Mouse (Mus musculus): ENCODE measurements at regions not wholly inside any gene's neighbourhood (a gene's known extent, or its start where the extent isn't known, plus 50 kb on each side); places are given as distances from the start of the nearest gene placed in this dataset.

GRCm38 (mm10) chr14:72942571-72942970 lies 106.3 kb downstream of the Cysltr2 start:
- no peak for TF ChIP-seq CTCF (conservative IDR thresholded peaks at IDR 0.05; ENCODE audit: insufficient read depth, insufficient read length, low read depth, low read length)
- no peak for TF ChIP-seq POLR2A (IDR thresholded peaks at IDR 0.05; ENCODE audit: low read depth, low read length)
- Histone ChIP-seq H3K27me3 (replicated peaks; ENCODE audit: control insufficient read depth, insufficient read depth, low read length) (no peaks in the 10 kb centered on the region), H3K4me1 (ENCODE audit: control insufficient read depth, insufficient read depth, low read length) (no peaks in the 10 kb centered on the region), H3K4me3 (ENCODE audit: insufficient read depth, low read depth, low read length) (no peak overlapping the region), H3K27ac (ENCODE audit: insufficient read depth, low read depth, low read length) (no peak overlapping the region), H3K36me3 (ENCODE audit: control insufficient read depth, insufficient read depth, low read length) (no peaks in the 10 kb centered on the region)
- 94% methylated on average over 2 of the region's 2 CpGs for WGBS
- DNase-seq = no peak

DNA sequence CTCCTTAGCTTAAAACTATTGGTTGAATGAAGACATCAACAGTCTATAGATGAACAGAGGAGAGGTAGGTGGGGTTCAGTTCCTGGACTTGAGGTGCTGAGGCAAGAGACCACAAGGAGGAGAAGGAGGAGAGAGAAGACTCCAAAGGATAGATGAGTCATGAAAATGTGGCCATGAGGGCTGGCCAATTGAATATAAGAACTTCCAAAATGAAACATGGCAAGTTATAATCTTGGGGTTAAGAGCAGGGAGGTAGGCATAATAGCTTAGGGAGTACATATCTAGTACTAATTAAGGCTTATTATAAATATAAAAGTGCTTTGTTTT lies 109.9 kb downstream of the Cysltr2 start:
- no peaks in the 10 kb centered on the region for H3K36me3 ChIP-seq (ENCODE audit: control insufficient read depth, insufficient read depth, low read length)
- no peaks in the 10 kb centered on the region for H3K4me1 ChIP-seq (ENCODE audit: control insufficient read depth, insufficient read depth, low read length)
- no peak for TF ChIP-seq POLR2A (IDR thresholded peaks at IDR 0.05; ENCODE audit: low read depth, low read length)
- TF ChIP-seq CTCF (conservative IDR thresholded peaks at IDR 0.05; ENCODE audit: insufficient read depth, insufficient read length, low read depth, low read length) = no peak
- H3K27ac ChIP-seq (ENCODE audit: insufficient read depth, low read depth, low read length) = no peak overlapping the region
- DNase-seq = no peak
- no peak overlapping the region for H3K4me3 ChIP-seq (ENCODE audit: insufficient read depth, low read depth, low read length)
- H3K27me3 ChIP-seq (replicated peaks; ENCODE audit: control insufficient read depth, insufficient read depth, low read length) = no peaks in the 10 kb centered on the region

GRCm38 (mm10) chr14:72938382-72939066 lies 110.4 kb downstream of the Cysltr2 start:
- DNase-seq = no peak
- no peak overlapping the region for H3K4me3 ChIP-seq (ENCODE audit: insufficient read depth, low read depth, low read length)
- TF ChIP-seq CTCF (conservative IDR thresholded peaks at IDR 0.05; ENCODE audit: insufficient read depth, insufficient read length, low read depth, low read length) (no peak), POLR2A (IDR thresholded peaks at IDR 0.05; ENCODE audit: low read depth, low read length) (no peak)
- H3K36me3 ChIP-seq (ENCODE audit: control insufficient read depth, insufficient read depth, low read length) = no peaks in the 10 kb centered on the region
- no peaks in the 10 kb centered on the region for H3K4me1 ChIP-seq (ENCODE audit: control insufficient read depth, insufficient read depth, low read length)
- no peak overlapping the region for H3K27ac ChIP-seq (ENCODE audit: insufficient read depth, low read depth, low read length)
- no peaks in the 10 kb centered on the region for H3K27me3 ChIP-seq (replicated peaks; ENCODE audit: control insufficient read depth, insufficient read depth, low read length)

DNA sequence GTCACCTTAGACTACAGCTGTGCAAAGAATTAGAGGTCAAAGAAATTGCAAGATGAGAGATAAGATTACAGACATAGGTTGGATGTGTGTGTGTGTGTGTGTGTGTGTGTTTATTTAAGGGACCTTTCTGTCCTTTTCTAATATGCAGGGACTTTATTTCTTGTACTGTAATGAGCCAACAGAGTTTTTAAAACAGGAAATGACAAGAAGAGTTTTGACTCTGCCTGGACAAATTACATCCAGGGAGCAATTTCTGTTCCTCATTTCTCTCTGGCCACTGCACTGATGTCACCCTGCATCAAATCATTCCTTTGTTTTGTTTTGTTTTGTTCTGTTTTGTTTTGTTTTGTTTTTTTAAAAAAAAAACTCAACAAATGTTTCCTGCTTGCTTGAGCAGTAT lies 115.3 kb downstream of the Cysltr2 start:
- Histone ChIP-seq H3K27me3 (replicated peaks; ENCODE audit: control insufficient read depth, insufficient read depth, low read length) (no peaks in the 10 kb centered on the region), H3K27ac (ENCODE audit: insufficient read depth, low read depth, low read length) (no peak overlapping the region), H3K4me3 (ENCODE audit: insufficient read depth, low read depth, low read length) (no peak overlapping the region), H3K36me3 (ENCODE audit: control insufficient read depth, insufficient read depth, low read length) (no peaks in the 10 kb centered on the region), H3K4me1 (ENCODE audit: control insufficient read depth, insufficient read depth, low read length) (no peaks in the 10 kb centered on the region)
- TF ChIP-seq CTCF (conservative IDR thresholded peaks at IDR 0.05; ENCODE audit: insufficient read depth, insufficient read length, low read depth, low read length) (no peak), POLR2A (IDR thresholded peaks at IDR 0.05; ENCODE audit: low read depth, low read length) (no peak)
- DNase-seq = no peak

GRCm38 (mm10) chr14:72932296-72932695 lies 116.6 kb downstream of the Cysltr2 start:
- DNase-seq = no peak
- TF ChIP-seq CTCF (conservative IDR thresholded peaks at IDR 0.05; ENCODE audit: insufficient read depth, insufficient read length, low read depth, low read length) = no peak
- TF ChIP-seq POLR2A (IDR thresholded peaks at IDR 0.05; ENCODE audit: low read depth, low read length) = no peak
- H3K4me3 ChIP-seq (ENCODE audit: insufficient read depth, low read depth, low read length) = no peak overlapping the region
- H3K27me3 ChIP-seq (replicated peaks; ENCODE audit: control insufficient read depth, insufficient read depth, low read length) = no peaks in the 10 kb centered on the region
- no peaks in the 10 kb centered on the region for H3K36me3 ChIP-seq (ENCODE audit: control insufficient read depth, insufficient read depth, low read length)
- H3K4me1 ChIP-seq (ENCODE audit: control insufficient read depth, insufficient read depth, low read length) = no peaks in the 10 kb centered on the region
- WGBS = 65% methylated on average over 9 of the region's 9 CpGs
- no peak overlapping the region for H3K27ac ChIP-seq (ENCODE audit: insufficient read depth, low read depth, low read length)

GRCm38 (mm10) chr14:72901171-72901926 lies 147.6 kb downstream of the Cysltr2 start:
- 75% methylated on average over 11 of the region's 11 CpGs for WGBS
- Histone ChIP-seq H3K27ac (ENCODE audit: insufficient read depth, low read depth, low read length) (no peak overlapping the region), H3K36me3 (ENCODE audit: control insufficient read depth, insufficient read depth, low read length) (no peaks in the 10 kb centered on the region), H3K27me3 (replicated peaks; ENCODE audit: control insufficient read depth, insufficient read depth, low read length) (no peaks in the 10 kb centered on the region), H3K4me1 (ENCODE audit: control insufficient read depth, insufficient read depth, low read length) (no peaks in the 10 kb centered on the region), H3K4me3 (ENCODE audit: insufficient read depth, low read depth, low read length) (no peak overlapping the region)
- DNase-seq = no peak
- TF ChIP-seq CTCF (conservative IDR thresholded peaks at IDR 0.05; ENCODE audit: insufficient read depth, insufficient read length, low read depth, low read length) (no peak), POLR2A (IDR thresholded peaks at IDR 0.05; ENCODE audit: low read depth, low read length) (no peak)

GRCm38 (mm10) chr14:72899630-72900029 lies 149.3 kb downstream of the Cysltr2 start:
- no peaks in the 10 kb centered on the region for H3K27me3 ChIP-seq (replicated peaks; ENCODE audit: control insufficient read depth, insufficient read depth, low read length)
- DNase-seq = no peak
- 92% methylated on average over 4 of the region's 4 CpGs for WGBS
- no peak overlapping the region for H3K27ac ChIP-seq (ENCODE audit: insufficient read depth, low read depth, low read length)
- TF ChIP-seq POLR2A (IDR thresholded peaks at IDR 0.05; ENCODE audit: low read depth, low read length) = no peak
- no peak for TF ChIP-seq CTCF (conservative IDR thresholded peaks at IDR 0.05; ENCODE audit: insufficient read depth, insufficient read length, low read depth, low read length)
- no peak overlapping the region for H3K4me3 ChIP-seq (ENCODE audit: insufficient read depth, low read depth, low read length)
- H3K4me1 ChIP-seq (ENCODE audit: control insufficient read depth, insufficient read depth, low read length) = no peaks in the 10 kb centered on the region
- H3K36me3 ChIP-seq (ENCODE audit: control insufficient read depth, insufficient read depth, low read length) = no peaks in the 10 kb centered on the region

Measured in kidney, adult 2 months (tissue).